Mouse (Mus musculus): ENCODE data around the gene Foxk2.

Foxk2 gene

DNA sequence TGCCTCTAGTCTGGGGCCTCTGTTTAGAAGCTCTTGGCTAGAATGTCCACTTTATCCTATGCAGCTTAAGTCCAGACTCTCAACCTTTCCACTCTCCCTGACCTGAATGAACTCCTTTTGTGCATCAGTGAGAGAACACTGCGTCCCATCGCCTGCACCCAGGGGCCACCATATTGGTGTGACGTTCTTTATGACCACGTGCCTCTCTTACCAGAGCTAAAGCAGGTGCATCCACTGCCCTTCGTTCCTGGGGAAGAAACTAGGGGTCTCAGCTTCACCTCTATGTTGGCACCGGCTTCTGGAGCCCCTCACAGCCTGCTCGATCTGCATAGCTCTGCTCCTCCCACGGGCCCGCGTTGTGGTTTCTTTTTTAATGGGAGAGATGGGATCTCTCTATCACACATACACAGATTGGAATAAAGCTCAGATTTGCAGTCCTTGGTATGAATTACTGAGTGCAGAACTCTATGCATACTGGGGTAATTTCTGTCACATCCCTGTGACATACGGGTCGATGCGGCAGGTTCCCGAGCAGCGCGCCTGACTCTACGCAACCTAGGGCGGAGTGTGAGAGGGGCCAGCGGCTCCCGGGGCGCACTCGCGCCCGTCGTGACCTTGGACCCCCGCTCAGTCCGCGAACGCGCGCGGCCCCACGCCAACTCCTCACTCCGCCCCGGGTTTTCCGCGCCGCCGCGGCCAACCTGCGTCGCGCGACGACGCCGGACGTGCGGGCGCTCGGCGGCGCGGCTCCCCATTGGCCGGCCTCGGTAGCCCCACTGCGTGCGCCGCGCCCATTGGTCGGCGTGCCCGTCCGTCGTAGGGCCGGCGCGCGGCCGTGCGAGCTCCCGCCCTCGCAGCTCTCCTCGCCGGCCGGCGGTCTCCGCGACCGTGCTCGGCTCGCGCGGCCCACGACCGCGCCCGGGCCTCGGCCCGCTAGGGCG is at the start of gene Foxk2:
Foxk2 (plus strand) TSS at position 831 of the 941 bp plus-strand sequence.
- DNase-seq (ENCODE audit: low spot score in 2 of 2) = peak; percentile 90

GRCm38 (mm10) chr11:121216831-121217230 is 43.0 kb upstream of the Foxk2 start:
- DNase-seq (ENCODE audit: low spot score in 2 of 2) = no peak

- DNase-seq (ENCODE audit: low spot score in 2 of 2) = no peak
Measured at GRCm38 (mm10) chr11:121219776-121220175, 40.0 kb upstream of the Foxk2 start.

GRCm38 (mm10) chr11:121220771-121221170 is 39.0 kb upstream of the Foxk2 start:
- no peak for DNase-seq (ENCODE audit: low spot score in 2 of 2)

DNA sequence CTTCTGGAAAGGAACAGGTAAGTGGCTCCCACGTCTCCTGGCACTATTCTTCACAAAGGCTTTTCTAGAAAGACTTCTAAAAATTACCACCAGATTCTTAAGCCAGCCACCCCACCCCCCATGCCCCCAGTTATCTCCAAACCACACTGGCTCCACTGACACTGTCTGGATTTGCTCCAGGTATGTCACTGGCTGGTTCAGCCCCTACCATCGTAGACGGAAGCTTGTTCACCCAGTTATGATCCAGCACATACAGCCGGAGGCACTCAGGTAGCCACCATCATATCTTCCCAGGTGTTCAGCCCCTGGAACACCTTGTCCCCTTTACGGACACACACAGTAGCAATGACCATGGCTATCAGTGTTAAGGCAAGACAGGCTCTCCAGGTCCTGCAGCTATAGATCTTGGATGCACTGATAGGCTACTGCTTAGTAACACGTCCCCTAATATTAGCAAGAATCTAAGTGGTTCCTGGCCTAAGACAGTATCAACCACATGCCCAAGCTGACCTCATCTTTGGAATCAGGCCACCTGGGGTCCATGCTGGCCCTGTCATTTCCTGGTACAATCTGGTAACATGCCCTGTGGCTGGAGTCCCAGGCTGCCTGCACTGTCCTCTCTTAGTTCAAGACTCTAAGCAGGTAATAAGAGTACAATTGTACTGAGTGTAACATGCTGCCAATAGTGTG is 38.3 kb upstream of the Foxk2 start:
- DNase-seq (ENCODE audit: low spot score in 2 of 2) = no peak

DNA sequence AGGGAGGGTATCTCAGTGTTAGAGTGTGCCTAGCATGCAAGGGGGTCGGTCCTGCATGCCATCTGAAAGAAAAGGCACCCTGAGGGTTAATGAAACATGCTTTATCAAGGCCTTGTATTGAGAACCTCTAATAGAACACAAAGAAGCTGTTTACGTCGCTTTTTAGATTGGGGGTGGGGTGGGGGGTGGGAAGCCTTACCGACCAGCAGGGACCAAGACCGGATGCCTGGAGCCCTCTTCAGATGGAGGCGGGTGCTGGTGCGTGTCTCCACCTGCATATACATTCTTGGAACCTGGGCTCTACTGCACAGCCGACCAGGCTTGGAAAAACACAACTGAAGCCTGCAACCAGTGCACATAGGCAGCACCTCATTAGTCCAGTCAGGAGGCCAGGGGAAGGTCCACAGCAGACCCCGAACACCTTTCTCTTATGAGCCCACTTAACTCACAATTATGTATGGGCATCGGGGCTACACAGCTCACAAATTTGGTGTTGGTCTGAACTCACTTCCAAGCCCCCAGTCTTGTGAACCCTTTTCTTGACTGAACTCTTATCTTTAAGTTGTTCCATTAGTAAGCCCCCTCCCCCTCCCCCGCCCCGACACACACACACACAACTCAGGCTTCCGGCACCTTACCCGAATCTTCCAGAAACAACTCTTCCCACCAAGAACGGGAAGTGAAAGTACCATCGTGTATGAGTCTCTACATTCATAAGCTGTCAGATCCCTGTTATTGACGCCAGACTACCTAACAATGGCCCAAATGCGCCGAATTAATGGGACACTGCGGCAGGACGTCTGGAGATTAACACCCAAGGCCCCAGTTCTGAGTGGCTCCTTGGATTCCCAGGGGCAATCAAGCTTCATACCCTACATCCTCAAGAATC is 31.4 kb upstream of the Foxk2 start:
- DNase-seq (ENCODE audit: low spot score in 2 of 2) = peak; percentile 73 to 78

DNA sequence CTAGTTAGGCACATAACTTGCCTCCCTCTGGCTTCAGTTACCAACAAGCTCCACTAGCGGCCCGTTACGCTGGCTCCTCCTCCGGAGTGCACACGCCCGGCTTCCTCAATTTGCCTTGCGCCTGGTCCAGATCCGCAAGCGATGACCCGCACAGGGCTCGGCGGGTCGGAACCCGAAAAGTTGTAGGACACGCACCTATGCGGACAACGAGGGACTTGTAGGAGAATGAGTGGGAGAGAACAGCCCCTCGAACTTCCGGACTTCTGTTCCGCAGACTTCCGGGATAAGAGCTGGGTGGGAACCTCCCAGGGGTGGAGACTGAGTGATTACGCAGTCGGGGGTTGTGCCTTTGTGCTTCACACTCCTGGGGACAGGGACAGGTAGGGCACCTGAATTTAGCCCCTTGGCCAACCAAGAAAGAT is 30.8 kb upstream of the Foxk2 start, which contains the start of gene Cybc1:
Cybc1 (minus strand) TSS at position 305 of the 422 bp plus-strand sequence.
- DNase-seq (ENCODE audit: low spot score in 2 of 2) = peak; percentile 89 to 90

DNA sequence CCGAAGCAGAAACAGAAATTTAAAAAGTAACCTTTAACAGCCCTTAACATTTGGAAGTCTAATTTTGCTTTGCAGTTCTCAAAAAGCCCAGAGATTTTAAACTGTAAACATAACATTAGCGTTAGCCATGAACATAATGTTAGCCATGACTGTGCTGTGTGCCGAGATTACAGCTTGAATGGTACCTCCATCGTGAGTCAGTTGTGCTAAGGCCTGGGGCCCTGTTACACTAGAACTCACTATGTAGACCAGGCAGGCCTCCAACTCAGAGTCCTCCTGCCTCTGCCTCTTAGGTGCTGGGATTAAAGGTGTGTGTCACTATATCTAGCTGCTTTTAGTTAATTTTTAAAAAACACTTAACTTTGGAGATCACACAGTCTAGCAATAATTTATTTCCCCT is 28.6 kb upstream of the Foxk2 start:
- DNase-seq (ENCODE audit: low spot score in 2 of 2) = no peak

DNA sequence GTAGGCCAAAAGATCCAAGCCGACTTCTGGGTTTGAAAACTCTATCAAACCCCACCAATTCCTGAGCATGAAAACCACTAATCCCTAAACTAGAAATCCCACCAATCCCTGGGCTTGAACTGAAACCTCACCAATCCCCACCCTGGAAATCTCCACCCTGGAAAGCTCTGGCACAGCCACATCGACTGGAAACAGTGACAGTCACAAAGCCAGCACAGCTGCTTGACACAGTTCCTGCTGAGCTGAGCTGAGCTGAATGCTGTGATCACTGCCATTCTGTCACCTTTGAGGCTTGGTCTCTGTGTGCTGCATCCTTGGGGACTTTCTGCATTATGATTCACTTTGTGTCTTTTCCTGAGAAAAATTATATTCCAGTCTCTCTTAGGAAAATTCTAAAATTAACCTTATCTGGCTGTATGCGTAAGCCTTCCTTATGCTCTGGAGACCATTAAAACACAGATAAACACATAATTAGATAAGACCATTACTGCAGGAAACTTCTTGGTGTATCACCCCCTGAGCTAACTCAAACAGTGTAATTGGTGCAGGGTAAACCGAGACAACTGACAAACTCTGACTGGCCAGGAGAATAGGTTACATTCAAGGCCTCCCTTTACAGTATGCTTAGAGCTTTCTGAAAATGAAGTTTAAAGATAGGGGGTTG is 28.0 kb upstream of the Foxk2 start:
- DNase-seq (ENCODE audit: low spot score in 2 of 2) = no peak

GRCm38 (mm10) chr11:121232706-121233105 is 27.1 kb upstream of the Foxk2 start:
- DNase-seq (ENCODE audit: low spot score in 2 of 2) = no peak

DNA sequence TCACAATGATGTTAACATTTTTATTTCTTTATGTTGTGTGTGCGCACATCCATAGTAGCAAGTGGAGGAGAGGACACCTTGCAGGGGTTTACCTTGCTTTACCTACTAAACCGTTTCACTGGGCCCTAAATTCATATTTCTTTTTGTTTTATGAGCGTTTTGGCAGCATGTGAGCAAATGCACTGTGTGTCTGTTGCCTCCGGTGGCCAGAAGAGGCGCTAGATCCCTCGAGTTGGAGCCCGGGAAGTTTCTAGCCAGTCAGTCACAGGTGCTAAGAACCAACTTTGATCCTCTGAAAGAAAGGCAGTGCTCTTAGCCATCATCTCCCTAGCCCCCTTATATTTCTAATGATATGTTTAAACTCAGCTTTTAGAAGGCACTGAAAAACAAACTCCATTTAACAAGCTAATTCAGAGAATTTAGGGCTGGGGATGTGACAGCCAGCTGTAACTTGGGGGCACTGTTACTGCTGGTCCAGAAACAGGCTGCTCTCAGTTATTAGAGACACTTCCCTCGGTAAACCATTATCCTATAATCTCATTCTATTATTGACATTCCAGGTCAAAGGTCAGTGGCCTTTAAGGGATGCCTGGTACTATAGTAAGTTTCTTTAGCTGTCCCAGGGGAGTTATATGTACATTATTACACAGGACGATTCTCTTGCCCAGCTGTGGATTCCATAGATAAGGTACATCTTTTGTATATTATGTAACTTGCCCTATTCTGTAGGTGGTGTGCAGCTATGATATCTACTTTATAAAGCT is 24.1 kb upstream of the Foxk2 start:
- DNase-seq (ENCODE audit: low spot score in 2 of 2) = peak; percentile 57 to 61

- DNase-seq (ENCODE audit: low spot score in 2 of 2) = peak; percentile 100
Measured at GRCm38 (mm10) chr11:121236564-121237344, 23.0 kb upstream of the Foxk2 start, which contains the start of gene Narf. Gene Narf (plus strand): TSS chr11:121237253.

DNA sequence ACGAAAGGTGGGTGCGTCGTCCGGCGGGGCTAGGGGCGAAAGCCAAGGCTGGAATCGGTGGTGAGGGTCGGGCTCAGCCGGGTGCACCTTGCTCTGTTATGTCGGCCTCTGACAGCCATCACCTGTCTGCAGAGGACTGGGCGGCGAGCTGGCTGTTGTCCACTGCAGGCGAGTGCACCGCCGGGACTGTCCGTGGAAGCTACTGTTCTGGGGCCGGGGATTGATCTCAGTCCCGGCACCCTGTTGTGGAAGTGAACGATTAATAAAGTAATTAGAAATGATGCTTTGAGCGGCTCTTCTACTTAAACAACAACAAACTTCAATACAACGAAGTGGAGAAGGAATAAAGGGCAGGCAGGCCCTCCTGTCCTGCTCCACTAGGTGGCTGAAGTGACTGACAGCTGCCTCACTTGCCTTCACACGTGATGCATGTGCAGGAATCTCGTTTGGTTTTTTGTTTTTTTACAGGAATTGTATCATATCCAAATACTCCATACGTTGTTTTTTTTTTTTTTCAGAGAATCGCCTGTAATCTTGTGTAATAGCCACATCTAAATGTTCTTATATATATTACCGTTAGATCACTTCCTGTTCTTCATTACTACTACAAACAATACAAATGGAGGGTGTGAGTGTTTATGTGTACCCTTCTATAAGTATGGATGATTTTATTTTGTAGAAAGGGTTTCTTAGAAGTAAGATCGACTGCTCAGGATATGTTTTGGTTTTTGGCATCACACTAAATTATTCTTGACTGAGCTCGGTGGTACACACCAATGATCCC is 22.3 kb upstream of the Foxk2 start:
- peak; percentile 41 to 65 for DNase-seq (ENCODE audit: low spot score in 2 of 2)

DNA sequence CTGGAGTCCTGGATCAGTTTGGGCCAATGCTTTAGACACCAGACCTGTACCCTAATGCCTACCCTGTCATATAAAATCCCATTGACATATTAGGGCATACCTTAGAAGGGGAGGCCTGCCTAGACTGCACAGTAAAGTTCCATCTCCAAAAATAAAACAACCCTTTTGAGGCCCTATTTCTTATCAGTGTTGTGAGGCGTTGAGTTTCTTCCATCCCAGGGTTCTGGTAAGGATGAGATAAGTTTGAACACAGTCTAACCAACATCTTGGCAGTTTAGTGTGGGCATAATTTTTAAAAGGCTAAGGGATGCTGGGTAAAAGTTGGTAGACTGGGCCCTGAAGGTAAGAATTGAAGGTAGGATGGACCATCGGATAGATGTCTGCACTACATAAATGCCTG is 20.1 kb upstream of the Foxk2 start:
- peak; percentile 16 to 54 for DNase-seq (ENCODE audit: low spot score in 2 of 2)

DNA sequence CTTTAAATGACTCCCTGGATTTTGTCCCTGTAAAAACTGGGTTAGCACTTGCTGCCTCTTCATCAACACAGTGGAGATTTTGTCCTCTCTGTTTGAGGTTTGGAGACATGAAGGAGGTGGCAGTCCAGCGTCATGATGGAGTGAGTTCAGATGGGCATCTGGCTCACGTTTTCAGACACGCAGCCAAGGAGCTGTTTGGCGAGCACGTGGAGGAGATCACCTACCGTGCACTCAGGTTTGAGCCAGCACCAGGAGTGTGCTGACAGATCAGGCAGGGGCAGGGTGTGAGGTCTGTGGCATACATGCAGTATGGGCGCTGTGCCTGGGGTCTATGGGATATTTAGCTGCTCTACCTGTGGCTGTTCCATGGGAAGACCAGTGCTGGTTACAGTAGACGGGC is 9.6 kb upstream of the Foxk2 start:
- no peak for DNase-seq (ENCODE audit: low spot score in 2 of 2)

- peak; percentile 8 to 32 for DNase-seq (ENCODE audit: low spot score in 2 of 2)
Measured at GRCm38 (mm10) chr11:121260211-121260906, 569 bp downstream of the Foxk2 start.

- no peak for DNase-seq (ENCODE audit: low spot score in 2 of 2)
Measured at GRCm38 (mm10) chr11:121261074-121261473, 1.3 kb downstream of the Foxk2 start.

DNA sequence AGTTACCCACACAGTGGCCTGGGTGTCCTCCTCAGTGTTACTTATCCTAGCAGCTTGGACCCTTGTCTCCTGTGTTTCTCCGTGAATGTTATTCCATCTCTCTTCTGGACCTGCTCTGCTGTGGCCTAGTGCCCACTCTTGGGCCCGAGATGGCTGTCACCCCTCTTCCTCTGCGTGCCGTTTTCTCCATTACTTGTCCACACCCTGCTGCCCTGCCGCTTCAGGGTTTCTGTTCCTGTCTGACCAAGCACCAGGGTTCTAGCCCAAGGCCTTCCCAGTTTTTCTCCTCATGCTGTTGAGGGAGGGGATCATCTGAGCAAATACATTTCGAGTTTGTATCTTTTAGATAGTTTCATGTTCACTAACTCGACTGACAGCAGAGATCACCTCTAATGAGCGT is 17.7 kb downstream of the Foxk2 start:
- no peak for DNase-seq (ENCODE audit: low spot score in 2 of 2)

All from spleen, postnatal 36 days (tissue).